9 mouse cellular contexts compared by ENCODE assay signal in genomic region chr8:94187290-94188002, GRCm38 (mm10). TPM values are rescaled to one million over a fixed set of nuclear protein-coding genes. Genes with fewer than 3 reads are reported as not detected.
DNase-seq lines count a peak whose midpoint lies in the region; ATAC-seq and TF ChIP-seq lines count a peak whose summit lies in the region.
"Had no signal": no experiment of that assay in that cellular context is flagged by ENCODE, and none has a peak within 500 bp of the region (broad histone marks: within the 10 kb centered on the region; RNA-seq: fewer than 3 reads in every experiment).

No protein-coding gene starts in this region.

- DNase-seq in heart, adult 11 months, result peak; percentile 93
- no peak for DNase-seq in heart, adult 2 months
- peak; percentile 26 for DNase-seq in urinary bladder, postnatal 14 days (ENCODE audit: low spot score)
- no peak for DNase-seq in urinary bladder, adult 2 months (ENCODE audit: low spot score)
- DNase-seq in liver, embryonic 14.5 days (ENCODE audit: low read depth in 3 of 3, low spot score in 3 of 3), result no peak
- no peak for DNase-seq in gastrocnemius, postnatal 36 days
- DNase-seq in adrenal gland, adult 8-10 months, result no peak
- DNase-seq in urinary bladder, postnatal 4 days (ENCODE audit: low spot score in 2 of 2), result no peak

- H3K27ac ChIP-seq in heart, adult 2 months, result no peak overlapping the region; the same call in 1 of the 2 replicates
- peak overlapping the region; percentile 97 for H3K27ac ChIP-seq in liver, embryonic 14.5 days

- H3K4me3 ChIP-seq in heart, adult 2 months, result no peak overlapping the region
- peak overlapping the region in 1 of 2 experiments; percentile 44; a peak in 2 of 4 replicates for H3K4me3 ChIP-seq in liver, embryonic 14.5 days (ENCODE audit: insufficient read depth in 1 of 2, low read depth in 2 of 2, low read length in 2 of 2)

- no peaks in the 10 kb centered on the region for H3K9me3 ChIP-seq in liver, embryonic 14.5 days (ENCODE audit: control insufficient read depth, low read length)

- no peak for TF ChIP-seq CTCF in heart, adult 2 months (IDR thresholded peaks at IDR 0.05)
- no peak for TF ChIP-seq CTCF in liver, embryonic 14.5 days (IDR thresholded peaks at IDR 0.05; ENCODE audit: low read depth)

- H3K27me3 ChIP-seq in heart, adult 2 months (ENCODE audit: control insufficient read depth, insufficient read depth, low read length), result no peaks in the 10 kb centered on the region
- no peaks in the 10 kb centered on the region; the same call in 1 of the 2 replicates for H3K27me3 ChIP-seq in liver, embryonic 14.5 days (ENCODE audit: control insufficient read depth, insufficient read depth, low read length)

- no peaks in the 10 kb centered on the region for H3K79me2 ChIP-seq in heart, adult 2 months (replicated peaks; ENCODE audit: control insufficient read depth, insufficient read depth, low read length)

- no peak for TF ChIP-seq EP300 in heart, adult 2 months (IDR thresholded peaks at IDR 0.05; ENCODE audit: insufficient read depth, low read depth, low read length)
- no peak for TF ChIP-seq EP300 in liver, embryonic 14.5 days (IDR thresholded peaks at IDR 0.05; ENCODE audit: low read depth)

- peaks cover 6% of the 10 kb centered on the region for H3K4me1 ChIP-seq in heart, adult 2 months (ENCODE audit: control insufficient read depth, insufficient read depth, low read length)
- H3K4me1 ChIP-seq in liver, embryonic 14.5 days (replicated peaks; ENCODE audit: control insufficient read depth in 2 of 2, insufficient read depth in 2 of 2, low read length in 1 of 2), result peaks cover 64 to 69% of the 10 kb centered on the region in 2 experiments

- no peak for TF ChIP-seq POLR2A in heart, adult 2 months (IDR thresholded peaks at IDR 0.05; ENCODE audit: insufficient read depth, low read depth, low read length)

- 54% methylated on average over 21 of the region's 21 CpGs for WGBS in heart, adult 2 months
- 39% methylated on average over 21 of the region's 21 CpGs for WGBS in liver, embryonic 14.5 days (ENCODE audit: insufficient replicate concordance)

- no peaks in the 10 kb centered on the region for H3K36me3 ChIP-seq in heart, adult 2 months (ENCODE audit: control insufficient read depth, insufficient read depth, low read length)
- no peaks in the 10 kb centered on the region for H3K36me3 ChIP-seq in liver, embryonic 14.5 days (replicated peaks; ENCODE audit: control insufficient read depth, insufficient read depth, low read depth)

- intact Hi-C loops in heart, adult 2 months (cut with DNase I), result loop anchor here (2.0 kb wide), 1 partner anchor 21 kb away; no protein-coding TSS in a partner anchor
- intact Hi-C loops in gastrocnemius, postnatal 36 days (cut with DNase I), result no loop called here

- H3K9ac ChIP-seq in heart, adult 2 months (ENCODE audit: low read depth, low read length), result no peak overlapping the region
- peak overlapping the region; percentile 75 for H3K9ac ChIP-seq in liver, embryonic 14.5 days (replicated peaks)

- no peak for ATAC-seq in liver, embryonic 14.5 days (ENCODE audit: insufficient read depth)

- H3K4me2 ChIP-seq in liver, embryonic 14.5 days (ENCODE audit: low read depth), result peak overlapping the region; percentile 80

RNA-seq across cellular contexts. Expression of gene Mt1, which starts 8.6 kb away (rescaled TPM):
- total RNA-seq in heart, adult 2 months (2021), result 100 to 1,000 TPM; 279 to 438 TPM
- polyA plus RNA-seq in heart, adult 2 months (2012; rRNA removed), result 420 and 727 TPM in 2 replicates
- polyA plus RNA-seq in urinary bladder, adult 2 months (2012; rRNA removed), result 256 and 257 TPM in 2 replicates
- 3,236 and 4,039 TPM in 2 replicates for polyA plus RNA-seq in liver, embryonic 14.5 days (2012; rRNA removed)
- 5,334 and 6,015 TPM in 2 replicates for polyA plus RNA-seq in liver, embryonic 14.5 days (2014; fragmentation: Nextera tagmentation; extraction: Ambion mirVana)
- total RNA-seq in gastrocnemius, postnatal 36 days (2021), result 100 to 1,000 TPM in 1 of 2 experiments, 10 to 100 TPM in 1; 99.6 to 103 TPM
- 100 to 1,000 TPM; 179 to 332 (median 286) TPM for total RNA-seq in adrenal gland, adult 8-10 months (2022)

RNA-seq across cellular contexts. Expression of gene Mt2, which starts 15.0 kb away (rescaled TPM):
- total RNA-seq in heart, adult 2 months (2021), result 10 to 100 TPM; 51.8 to 74.4 TPM
- polyA plus RNA-seq in heart, adult 2 months (2012; rRNA removed), result 15.6 and 32.2 TPM in 2 replicates
- 100.0 and 101 TPM in 2 replicates for polyA plus RNA-seq in urinary bladder, adult 2 months (2012; rRNA removed)
- 1,629 and 2,197 TPM in 2 replicates for polyA plus RNA-seq in liver, embryonic 14.5 days (2012; rRNA removed)
- 1,576 and 1,601 TPM in 2 replicates for polyA plus RNA-seq in liver, embryonic 14.5 days (2014; fragmentation: Nextera tagmentation; extraction: Ambion mirVana)
- total RNA-seq in gastrocnemius, postnatal 36 days (2021), result 100 to 1,000 TPM in 1 of 2 experiments, 10 to 100 TPM in 1; 87.9 to 112 TPM
- total RNA-seq in adrenal gland, adult 8-10 months (2022), result 100 to 1,000 TPM; 120 to 244 (median 215) TPM

RNA-seq across cellular contexts. Expression of gene Nup93, which starts 26.9 kb away (rescaled TPM):
- total RNA-seq in heart, adult 2 months (2021), result 10 to 100 TPM; 13.7 to 15.5 TPM
- polyA plus RNA-seq in heart, adult 2 months (2012; rRNA removed), result 11.7 and 18.4 TPM in 2 replicates
- 32.1 and 36.8 TPM in 2 replicates for polyA plus RNA-seq in urinary bladder, adult 2 months (2012; rRNA removed)
- 23.2 and 28.2 TPM in 2 replicates for polyA plus RNA-seq in liver, embryonic 14.5 days (2012; rRNA removed)
- 38.7 and 43.2 TPM in 2 replicates for polyA plus RNA-seq in liver, embryonic 14.5 days (2014; fragmentation: Nextera tagmentation; extraction: Ambion mirVana)
- total RNA-seq in gastrocnemius, postnatal 36 days (2021), result 1 to 10 TPM; 8.7 to 9.7 TPM
- 10 to 100 TPM; 14.4 to 19.4 (median 17.0) TPM for total RNA-seq in adrenal gland, adult 8-10 months (2022)

RNA-seq across cellular contexts. Expression of gene Mt3, which starts 35.0 kb away (rescaled TPM):
- 1 to 10 TPM; 2.9 to 3.8 TPM for total RNA-seq in heart, adult 2 months (2021)
- 3.5 and 6.1 TPM in 2 replicates for polyA plus RNA-seq in heart, adult 2 months (2012; rRNA removed)
- 1.6 and 3.5 TPM in 2 replicates for polyA plus RNA-seq in urinary bladder, adult 2 months (2012; rRNA removed)
- 0.10 and 0.30 TPM in 2 replicates for polyA plus RNA-seq in liver, embryonic 14.5 days (2012; rRNA removed)
- 0.61 TPM in 1 of 2 replicates, not detected in the other for polyA plus RNA-seq in liver, embryonic 14.5 days (2014; fragmentation: Nextera tagmentation; extraction: Ambion mirVana)
- total RNA-seq in gastrocnemius, postnatal 36 days (2021), result 1 to 10 TPM; 2.2 to 7.5 TPM
- total RNA-seq in adrenal gland, adult 8-10 months (2022), result 10 to 100 TPM in 2 of 4 experiments, 1 to 10 TPM in 2; 7.4 to 11.2 (median 9.6) TPM

RNA-seq across cellular contexts. Expression of gene Mt4, which starts 50.4 kb away (rescaled TPM):
- not detected for total RNA-seq in heart, adult 2 months (2021)
- not detected in 2 replicates for polyA plus RNA-seq in heart, adult 2 months (2012; rRNA removed)
- not detected in 2 replicates for polyA plus RNA-seq in urinary bladder, adult 2 months (2012; rRNA removed)
- 1.4 and 2.1 TPM in 2 replicates for polyA plus RNA-seq in liver, embryonic 14.5 days (2012; rRNA removed)
- polyA plus RNA-seq in liver, embryonic 14.5 days (2014; fragmentation: Nextera tagmentation; extraction: Ambion mirVana), result 1.7 and 1.8 TPM in 2 replicates
- not detected for total RNA-seq in gastrocnemius, postnatal 36 days (2021)
- not detected for total RNA-seq in adrenal gland, adult 8-10 months (2022)
- polyA plus RNA-seq: lung, embryonic 14.5 days had no signal

Comparison
In these comparisons a context has a peak if more than half of its experiments do, and no peak if none do; other contexts are left out.
1. DNase-seq: peak in heart, adult 11 months (single experiment) and urinary bladder, postnatal 14 days (single experiment); none in heart, adult 2 months (0 of 2), urinary bladder, adult 2 months (single experiment), liver, embryonic 14.5 days (0 of 3), gastrocnemius, postnatal 36 days (0 of 2), adrenal gland, adult 8-10 months (single experiment) and urinary bladder, postnatal 4 days (0 of 2).